In the genomic region with DNA sequence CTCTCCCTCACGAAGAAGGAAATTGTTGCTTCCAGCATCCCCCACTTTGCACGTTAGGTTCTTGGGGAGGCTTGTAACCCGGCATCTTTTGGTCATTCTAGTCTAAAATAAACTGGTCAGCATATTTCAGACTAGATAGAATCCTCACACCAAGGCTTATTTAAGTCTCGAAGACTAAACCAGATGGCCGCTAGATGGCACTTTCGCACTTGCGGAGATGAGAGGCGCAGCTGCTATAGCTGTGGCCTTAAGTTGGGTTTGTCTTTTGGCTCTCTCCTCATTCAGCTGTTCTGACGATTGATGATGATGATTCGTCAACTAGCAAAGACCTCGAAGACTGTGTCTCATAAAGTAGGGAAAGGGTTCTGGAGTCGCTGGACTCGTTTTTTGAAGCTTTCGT, we compare ENCODE assay signal across 9 mouse cellular contexts. TPM values are rescaled to one million over a fixed set of nuclear protein-coding genes. Genes with fewer than 3 reads are reported as not detected.
DNase-seq lines count a peak whose midpoint lies in the region; ATAC-seq and TF ChIP-seq lines count a peak whose summit lies in the region.
"Had no signal": no experiment of that assay in that cellular context is flagged by ENCODE, and none has a peak within 500 bp of the region (broad histone marks: within the 10 kb centered on the region; RNA-seq: fewer than 3 reads in every experiment).

No protein-coding gene starts in this region.

- no peak; the same call in 1 of the 2 replicates for ATAC-seq in cerebellum, adult (ENCODE audit: insufficient number of reproducible peaks, low FRiP score, low TSS enrichment)
- ATAC-seq in granulocyte monocyte progenitor cell, adult 5-6 weeks (replicated peaks; ENCODE audit: poor library complexity, severe bottlenecking) = peak; percentile 59

- H3K4me1 ChIP-seq in cortical plate, adult 2 months (ENCODE audit: control insufficient read depth, insufficient read depth, low read length) = no peaks in the 10 kb centered on the region

- no peak for TF ChIP-seq POLR2A in cortical plate, adult 2 months (IDR thresholded peaks at IDR 0.05; ENCODE audit: extremely low read depth, insufficient read depth, low read length)

- DNase-seq in cerebellum, adult 11 months = peak; percentile 42
- DNase-seq in T-cell, adult 2 months (ENCODE audit: low spot score) = peak; percentile 41
- DNase-seq in large intestine, adult 2 months (ENCODE audit: low read depth, low spot score) = peak; percentile 60
- peak; percentile 74 for DNase-seq in lung, postnatal 14 days
- DNase-seq in right cerebral cortex, postnatal 36 days (ENCODE audit: low spot score in 2 of 2) = peak; percentile 25 to 41

- no peak overlapping the region for H3K27ac ChIP-seq in cortical plate, adult 2 months (ENCODE audit: insufficient read depth, low read length)
- H3K27ac ChIP-seq: macrophage had no signal

- TF ChIP-seq CTCF in cortical plate, adult 2 months (IDR thresholded peaks at IDR 0.05; ENCODE audit: extremely low read depth, insufficient read depth, low read length) = peak; percentile 89

- whole genome bisulfite sequencing in large intestine, adult 2 months = 10% methylated on average over 14 of the region's 14 CpGs

- no peak overlapping the region for H3K4me3 ChIP-seq in cortical plate, adult 2 months (ENCODE audit: insufficient read depth, low read length)

RNA-seq across cellular contexts. Expression of a gene that starts 23.9 kb away (rescaled TPM):
- 12.2 and 12.3 TPM in 2 replicates for polyA plus RNA-seq in cortical plate, adult 2 months (2012; rRNA removed)
- total RNA-seq in granulocyte monocyte progenitor cell, adult 5-6 weeks (2014; fragmentation: Nextera tagmentation) = 11.2 and 25.9 TPM in 2 replicates
- total RNA-seq in granulocyte monocyte progenitor cell, adult 5-6 weeks (2017) = 38.7 and 52.3 TPM in 2 replicates
- polyA plus RNA-seq in large intestine, adult 2 months (2012; rRNA removed) = 2.4 and 2.6 TPM in 2 replicates

RNA-seq across cellular contexts. Expression of a gene that starts 35.8 kb away (rescaled TPM):
- 49.0 and 49.2 TPM in 2 replicates for polyA plus RNA-seq in cortical plate, adult 2 months (2012; rRNA removed)
- total RNA-seq in granulocyte monocyte progenitor cell, adult 5-6 weeks (2014; fragmentation: Nextera tagmentation) = 3.1 and 5.7 TPM in 2 replicates
- 4.3 and 4.6 TPM in 2 replicates for total RNA-seq in granulocyte monocyte progenitor cell, adult 5-6 weeks (2017)
- polyA plus RNA-seq in large intestine, adult 2 months (2012; rRNA removed) = 4.7 and 4.9 TPM in 2 replicates
